Mouse (Mus musculus) intestine, postnatal 0 days (tissue): ENCODE results near the gene Mt3. TPM values are rescaled to one million over a fixed set of nuclear protein-coding genes. Genes with fewer than 3 reads are reported as not detected.
"Not testable (repeated sequence)": the region's sequence is repeated elsewhere in the genome, so short reads cannot be mapped to it uniquely, and the experiment has no call there.

Experiments used
- ATAC-seq: fragments of 200-750 bp; cut with Nextera tagmentation; 2 replicates; pipeline ENCODE4 v1.8.0; 2017; ENCODE audit warnings: mild to moderate bottlenecking, moderate TSS enrichment, moderate library complexity
- H3K27ac ChIP-seq: fragments of 300-500 bp; sonication (generic); 2 replicates; pipeline ENCODE4 v1.5.1; 2014; ENCODE audit warnings: mild to moderate bottlenecking, low read depth, low read length, moderate library complexity
- H3K27me3 ChIP-seq: fragments of 300-500 bp; sonication (generic); replicated peaks from 2 replicates; pipeline ENCODE4 v1.6.1; 2014; ENCODE audit warnings: low read length, mixed read lengths; ENCODE audit not compliant: control insufficient read depth, insufficient read depth
- H3K36me3 ChIP-seq: fragments of 300-500 bp; sonication (generic); 2 replicates; pipeline ENCODE4 v1.6.1; 2014; ENCODE audit warnings: mild to moderate bottlenecking, moderate library complexity; ENCODE audit not compliant: control insufficient read depth, insufficient read depth
- H3K4me1 ChIP-seq: fragments of 300-500 bp; sonication (generic); replicated peaks from 2 replicates; pipeline ENCODE4 v1.6.1; 2014; ENCODE audit warnings: antibody characterized with exemption, low read length, mixed read lengths; ENCODE audit not compliant: control insufficient read depth, insufficient read depth
- H3K4me2 ChIP-seq: fragments of 300-500 bp; sonication (generic); replicated peaks from 2 replicates; pipeline ENCODE4 v1.6.1; 2014; ENCODE audit warnings: low read depth, mild to moderate bottlenecking, moderate library complexity
- H3K4me3 ChIP-seq: fragments of 300-500 bp; sonication (generic); 2 replicates; pipeline ENCODE4 v1.5.1; 2014; ENCODE audit warnings: low read depth, low read length
- H3K9ac ChIP-seq: fragments of 300-500 bp; sonication (generic); 2 replicates; pipeline ENCODE4 v1.6.1; 2014; ENCODE audit warnings: mild to moderate bottlenecking, low read depth, low read length
- H3K9me3 ChIP-seq: fragments of 300-500 bp; sonication (generic); 2 replicates; pipeline ENCODE4 v1.6.1; 2016; ENCODE audit warnings: mixed run types; ENCODE audit not compliant: control insufficient read depth
- CTCF ChIP-seq: sonication (generic); IDR thresholded peaks from 2 replicates; pipeline ENCODE4 v1.5.1; 2016; ENCODE audit warnings: low read depth, mild to moderate bottlenecking, control low read depth, antibody characterized with exemption, moderate library complexity
- WGBS: fragments of 180-500 bp; shearing (Covaris S2); extraction: QIAGEN DNeasy Blood & Tissue Kit; methylation state at CpG from one replicate; pipeline ENCODE4 v1.1.7; 2014; 5-methylcytosine and 5-hydroxymethylcytosine counted together
- polyA plus RNA-seq: library from polyadenylated mRNA; unstranded; fragments of >200 nt; fragmentation: Nextera tagmentation; extraction: Ambion mirVana; gene quantifications from 2 replicates; pipeline ENCODE4 v1.2.1, GENCODE M21; 2015

The Mt3 gene
- polyA plus RNA-seq, 1 experiment from 2014 or later: 4.4 TPM

GRCm38 (mm10) chr8:94129133-94129789, 23.1 kb upstream of the Mt3 start:
- Histone ChIP-seq H3K4me3 (no peak overlapping the region), H3K9ac (no peak overlapping the region), H3K36me3 (no peaks in the 10 kb centered on the region), H3K4me2 (no peak overlapping the region), H3K27me3 (no peaks in the 10 kb centered on the region), H3K4me1 (no peaks in the 10 kb centered on the region), H3K9me3 (no peaks in the 10 kb centered on the region), H3K27ac (no peak overlapping the region)
- 82% methylated on average over 6 of the region's 6 CpGs for WGBS
- ATAC-seq: no peak
- no peak for TF ChIP-seq CTCF

- Histone ChIP-seq H3K4me1 (no peaks in the 10 kb centered on the region), H3K4me2 (no peak overlapping the region), H3K4me3 (no peak overlapping the region), H3K9ac (no peak overlapping the region), H3K36me3 (no peaks in the 10 kb centered on the region), H3K9me3 (no peaks in the 10 kb centered on the region), H3K27me3 (no peaks in the 10 kb centered on the region), H3K27ac (no peak overlapping the region)
- TF ChIP-seq CTCF: no peak
- no peak for ATAC-seq
- WGBS: 93% methylated on average over 4 of the region's 4 CpGs
These were observed 22.3 kb upstream of the Mt3 start for GRCm38 (mm10) chr8:94130126-94130525.

GRCm38 (mm10) chr8:94132096-94132495, 20.3 kb upstream of the Mt3 start:
- no peak overlapping the region for H3K9ac ChIP-seq
- 61% methylated on average over 5 of the region's 5 CpGs for WGBS
- H3K36me3 ChIP-seq: no peaks in the 10 kb centered on the region
- H3K4me2 ChIP-seq: no peak overlapping the region
- H3K4me3 ChIP-seq: no peak overlapping the region
- H3K27me3 ChIP-seq: no peaks in the 10 kb centered on the region
- ATAC-seq: no peak
- peaks cover 5% of the 10 kb centered on the region; the same call in 1 of the 2 replicates for H3K4me1 ChIP-seq
- H3K27ac ChIP-seq: no peak overlapping the region
- no peaks in the 10 kb centered on the region for H3K9me3 ChIP-seq
- no peak for TF ChIP-seq CTCF

- H3K9me3 ChIP-seq, H3K27me3 ChIP-seq, H3K4me2 ChIP-seq, H3K36me3 ChIP-seq, H3K27ac ChIP-seq, H3K4me3 ChIP-seq, ATAC-seq, H3K4me1 ChIP-seq, H3K9ac ChIP-seq: not testable (repeated sequence)
- 36% methylated on average over 3 of the region's 3 CpGs for WGBS
These were observed 17.8 kb upstream of the Mt3 start for GRCm38 (mm10) chr8:94134601-94135000.

GRCm38 (mm10) chr8:94135556-94135955, 16.9 kb upstream of the Mt3 start:
- H3K9me3 ChIP-seq: no peaks in the 10 kb centered on the region
- H3K4me3 ChIP-seq: no peak overlapping the region

GRCm38 (mm10) chr8:94136192-94136591, 16.2 kb upstream of the Mt3 start:
- Histone ChIP-seq H3K27me3 (no peaks in the 10 kb centered on the region), H3K36me3 (no peaks in the 10 kb centered on the region), H3K9me3 (no peaks in the 10 kb centered on the region), H3K4me3 (no peak overlapping the region), H3K4me1 (peaks cover 5% of the 10 kb centered on the region; the same call in 1 of the 2 replicates), H3K4me2 (no peak overlapping the region), H3K27ac (no peak overlapping the region), H3K9ac (no peak overlapping the region)
- no peak for TF ChIP-seq CTCF
- ATAC-seq: no peak
- 76% methylated on average over 7 of the region's 7 CpGs for WGBS

More at GRCm38 (mm10) chr8:94135556-94135955, 16.9 kb upstream of the Mt3 start:
- Histone ChIP-seq H3K4me1 (peaks cover 5% of the 10 kb centered on the region; the same call in 1 of the 2 replicates), H3K4me2 (no peak overlapping the region), H3K27me3 (no peaks in the 10 kb centered on the region), H3K9ac (no peak overlapping the region), H3K36me3 (no peaks in the 10 kb centered on the region), H3K27ac (no peak overlapping the region)
- no peak for ATAC-seq
- WGBS: 89% methylated on average over 6 of the region's 6 CpGs
- TF ChIP-seq CTCF: no peak
